Mouse (Mus musculus) left cerebral cortex, adult 11 months (tissue): ENCODE results near the gene Ropn1l.

Experiments
- DNase-seq: peaks from one replicate; pipeline ENCODE4 v3.0.0; 2022; ENCODE audit warnings: low spot score

The Ropn1l gene

DNA sequence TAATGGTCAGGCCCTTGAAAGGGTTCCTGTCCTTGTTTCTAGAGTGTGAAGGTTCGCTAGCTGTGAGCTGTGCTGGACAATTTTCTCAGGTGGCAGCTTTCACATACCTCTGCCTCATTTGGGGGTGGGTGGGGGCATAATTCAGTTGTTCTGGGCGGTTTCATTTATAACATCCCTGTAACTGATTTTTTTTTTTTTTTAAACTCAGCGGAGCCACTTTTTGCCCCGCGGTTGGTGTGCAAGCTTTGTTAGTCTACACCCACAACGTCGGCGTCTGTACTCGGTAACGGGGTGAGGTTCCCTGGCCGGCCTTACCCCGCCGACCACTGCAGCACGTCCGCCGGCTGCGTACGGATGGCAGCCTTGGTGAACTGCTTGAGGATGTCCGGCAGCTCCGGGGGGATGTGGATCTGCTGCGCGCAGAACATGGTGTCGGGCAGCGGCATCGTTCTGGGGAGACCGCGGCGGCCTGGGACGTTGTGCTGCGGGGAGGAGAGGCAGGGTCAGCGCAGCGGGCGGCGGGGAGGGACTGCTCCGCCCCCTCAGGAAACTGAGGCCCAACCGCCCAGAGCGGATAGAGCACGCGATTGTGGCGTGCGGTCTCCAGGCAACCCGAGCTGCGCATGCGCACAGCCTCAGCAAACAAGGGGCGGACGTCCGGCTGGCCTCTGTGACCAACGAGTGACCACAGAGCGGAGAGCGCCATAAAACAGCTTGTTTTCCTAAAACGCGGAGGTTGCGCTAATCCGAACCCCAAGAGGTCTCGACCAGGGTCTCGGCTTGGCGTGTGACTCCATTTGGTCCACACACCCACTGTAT lies at the start of gene Ropn1l:
Gene Ropn1l (minus strand): TSS at position 640 of the 819 bp plus-strand sequence.
- peak; percentile 85 for DNase-seq

DNA sequence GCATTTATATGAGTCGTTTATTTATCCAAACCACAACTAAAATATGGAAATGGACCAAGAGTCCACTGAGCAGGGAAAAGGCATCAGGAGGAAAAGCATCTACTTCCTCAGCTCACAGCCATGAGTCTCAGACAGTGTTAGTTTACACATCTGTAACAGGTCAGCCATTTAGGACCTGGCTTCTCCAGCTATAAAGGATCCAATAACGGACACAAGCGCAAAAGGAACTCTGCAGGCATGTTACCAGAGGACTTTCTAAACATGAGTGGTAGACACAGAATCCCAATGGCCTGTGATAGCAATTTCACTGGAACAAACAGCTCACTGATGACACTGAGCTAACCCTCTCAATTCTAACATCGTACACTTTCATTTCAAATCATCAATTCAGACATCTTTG lies 49.5 kb upstream of the Ropn1l start:
- DNase-seq: no peak

DNA sequence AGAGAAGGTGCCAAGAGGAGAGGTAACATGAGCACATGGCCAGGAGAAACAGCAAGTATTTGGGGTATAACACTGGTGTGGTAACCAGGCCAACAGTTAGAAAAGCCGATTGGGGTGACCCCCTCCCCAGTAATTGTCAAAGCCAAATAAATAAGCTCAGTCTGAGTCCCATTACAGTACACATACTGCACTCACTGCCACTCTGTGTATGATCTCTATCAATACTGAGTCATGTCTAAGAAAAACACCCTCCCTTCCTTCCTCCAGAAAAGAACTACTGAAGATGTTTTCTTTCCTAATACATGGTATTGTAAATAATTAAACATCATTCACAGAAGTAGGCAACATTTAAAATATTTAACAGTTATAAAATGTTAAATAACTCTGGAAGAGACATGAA lies 48.8 kb upstream of the Ropn1l start:
- DNase-seq: no peak

DNA sequence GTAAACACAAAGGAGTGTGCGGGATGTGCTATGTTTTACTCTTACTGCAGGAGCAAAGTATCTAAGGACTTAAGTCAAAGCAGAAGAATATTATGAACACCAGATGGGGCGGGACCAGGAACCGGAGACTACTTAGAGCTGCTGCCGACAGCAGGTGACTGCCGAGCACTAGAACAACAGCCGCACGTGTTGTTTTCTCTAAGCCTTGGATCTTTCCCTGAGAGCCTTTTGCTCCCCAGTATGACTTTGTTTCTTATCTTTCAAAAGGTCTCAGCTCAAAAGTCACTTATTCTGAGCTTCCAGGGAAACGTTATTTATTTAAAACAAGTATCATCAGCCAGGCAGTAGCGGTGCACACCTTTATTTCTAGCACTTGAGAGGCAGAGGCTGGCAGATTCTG lies 41.3 kb upstream of the Ropn1l start:
- no peak for DNase-seq

DNA sequence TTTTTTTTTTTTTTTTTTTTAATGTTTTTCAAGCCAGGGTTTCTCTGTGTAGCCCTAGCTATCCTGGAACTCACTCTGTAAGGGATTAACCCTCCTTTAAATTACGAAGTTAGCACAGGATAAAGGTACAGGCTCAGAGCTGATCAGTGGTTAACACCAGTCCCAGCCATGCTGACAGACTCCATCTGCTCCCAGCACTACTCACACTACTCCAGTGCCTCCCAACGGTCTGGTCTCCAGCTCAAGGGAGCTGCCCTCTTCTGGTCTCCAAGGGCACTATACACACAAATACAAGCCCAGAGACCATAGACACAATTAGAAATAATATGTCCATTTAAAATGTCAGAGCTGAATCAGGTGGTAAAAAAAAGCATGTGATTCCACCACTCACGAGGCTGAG lies 40.8 kb upstream of the Ropn1l start:
- no peak for DNase-seq

DNA sequence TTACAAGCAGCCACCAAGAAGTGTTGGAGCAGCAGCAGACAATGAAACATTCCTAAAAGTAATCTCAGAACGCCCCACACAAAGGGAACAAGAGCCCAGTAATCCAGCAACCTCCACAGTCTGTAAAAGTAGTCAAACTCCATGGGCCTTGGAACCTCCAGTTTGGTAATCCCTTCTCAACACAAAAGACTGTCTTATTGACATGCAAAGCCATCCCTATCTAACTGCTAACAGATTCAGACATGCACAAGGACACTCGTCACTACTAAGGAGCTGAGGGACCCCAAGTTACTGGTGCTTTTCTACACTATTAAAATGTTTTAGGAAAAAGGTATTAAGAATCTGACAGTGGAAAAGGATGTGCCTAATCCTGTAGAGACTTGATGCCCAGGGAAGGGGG lies 33.9 kb upstream of the Ropn1l start:
- no peak for DNase-seq

DNA sequence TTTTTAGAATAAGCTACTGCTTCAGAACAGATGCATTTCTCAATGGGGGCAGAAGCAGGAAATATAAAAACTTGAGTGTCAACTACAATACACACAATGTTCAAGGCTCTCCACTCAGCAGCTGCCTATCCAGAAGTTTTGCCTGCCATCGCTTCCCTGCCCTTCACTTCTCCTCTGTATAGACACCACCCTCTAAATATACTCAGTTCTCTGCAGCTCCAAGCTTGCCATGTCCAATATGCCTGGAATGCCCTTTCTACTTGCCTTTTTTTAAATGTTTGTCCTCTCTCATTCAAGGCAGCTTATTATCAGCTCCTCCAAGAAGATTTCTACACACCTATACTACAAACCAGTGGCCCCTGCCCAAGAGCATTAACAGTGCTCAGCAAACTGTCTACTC lies 23.1 kb upstream of the Ropn1l start:
- no peak for DNase-seq

DNA sequence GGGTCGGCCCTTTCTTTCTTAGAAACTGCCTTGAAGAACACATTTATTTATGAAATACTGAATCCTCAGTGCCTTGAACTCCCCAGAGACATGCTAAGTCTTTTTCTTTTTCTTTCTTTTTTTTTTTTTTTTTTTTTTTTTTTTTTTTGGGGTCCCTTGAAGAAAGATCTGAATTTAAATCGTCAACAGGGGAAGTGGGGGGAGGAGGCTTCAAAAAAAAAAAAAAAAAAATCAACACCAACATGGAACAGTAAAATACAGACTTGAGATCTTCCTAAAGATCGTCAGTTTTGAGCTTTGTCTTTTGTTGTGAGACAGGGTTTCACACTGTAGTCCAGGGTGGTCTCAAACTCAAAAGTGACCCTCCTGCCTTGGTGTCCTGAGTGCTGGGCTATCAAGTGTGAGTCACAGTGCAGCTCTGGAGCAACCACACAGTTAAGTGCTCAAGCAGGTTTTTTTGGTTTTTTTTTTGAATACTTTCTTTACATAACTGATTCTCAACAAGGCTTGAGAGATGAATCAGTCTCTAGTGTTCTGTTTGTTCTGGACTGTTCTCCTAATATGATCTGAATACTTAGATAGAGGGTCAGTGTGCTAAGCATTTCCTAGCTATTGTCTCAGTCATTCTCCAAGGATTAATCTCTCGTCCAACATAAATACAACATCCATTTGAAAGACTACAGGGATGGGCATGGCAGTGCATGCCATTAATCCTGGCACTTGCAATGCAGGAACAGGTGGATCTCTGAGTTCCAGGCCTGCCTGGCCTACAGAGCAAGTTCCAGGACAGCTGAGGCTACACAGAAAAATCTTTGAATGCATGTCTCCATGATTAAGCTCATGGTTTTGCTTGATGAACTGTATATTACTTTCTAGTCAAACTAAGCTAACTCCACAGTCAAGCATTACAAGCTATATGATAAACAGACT lies 19.4 kb upstream of the Ropn1l start:
- DNase-seq: no peak

DNA sequence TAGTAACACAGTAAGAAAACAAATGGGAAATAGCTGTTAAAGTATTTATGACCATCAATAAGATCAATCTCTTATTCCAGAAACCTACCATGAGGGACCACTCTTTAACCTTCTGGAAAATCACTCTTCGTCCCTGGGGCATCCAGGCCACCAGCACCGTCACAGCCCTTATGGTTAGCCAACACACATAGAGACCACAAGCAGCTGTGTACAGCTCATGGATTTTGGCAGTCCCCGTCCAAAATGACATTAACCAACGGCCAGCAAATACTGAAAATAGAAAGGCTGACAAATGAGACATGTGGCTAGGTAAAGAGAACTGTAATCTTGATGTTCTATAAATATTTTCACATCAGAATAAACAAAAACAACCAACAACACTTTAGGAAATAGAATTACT lies 18.0 kb upstream of the Ropn1l start:
- no peak for DNase-seq

DNA sequence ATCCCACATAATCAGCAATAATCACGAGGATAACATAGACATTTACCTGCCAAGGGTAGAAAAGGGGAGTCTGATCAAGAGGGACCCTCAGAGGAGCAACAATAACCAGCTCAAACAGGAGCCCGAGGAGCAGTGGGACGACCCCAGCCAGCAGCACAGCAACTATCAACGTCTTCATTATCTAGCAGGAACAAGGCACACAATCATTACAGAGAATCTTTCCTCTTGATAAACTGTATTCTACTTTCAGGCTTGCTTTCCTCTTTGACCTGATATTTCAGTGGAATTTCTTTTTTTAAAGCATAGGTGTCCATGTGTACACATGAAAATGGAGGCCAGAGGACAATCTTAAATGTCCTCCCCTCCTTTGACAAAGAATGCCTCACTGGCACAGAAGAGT lies 16.0 kb upstream of the Ropn1l start:
- no peak for DNase-seq

DNA sequence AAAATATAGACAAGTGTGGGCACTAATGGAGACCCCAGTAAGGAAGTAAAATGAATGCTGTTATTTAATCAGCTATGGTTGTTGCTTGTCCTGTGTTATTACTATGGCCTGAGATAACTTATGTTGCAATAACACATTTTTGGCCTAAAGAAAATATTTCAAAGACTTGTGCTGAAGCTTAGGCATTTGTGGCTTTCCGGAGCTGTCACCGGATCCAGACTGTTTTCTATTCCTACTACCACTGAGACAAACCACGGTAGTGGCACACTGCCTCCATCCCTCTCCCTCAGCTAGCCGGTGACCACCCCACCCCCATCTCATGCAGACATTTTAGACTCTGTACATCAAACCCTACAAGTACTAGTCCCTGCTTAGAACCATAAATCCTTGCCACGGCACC lies 15.3 kb upstream of the Ropn1l start:
- no peak for DNase-seq

DNA sequence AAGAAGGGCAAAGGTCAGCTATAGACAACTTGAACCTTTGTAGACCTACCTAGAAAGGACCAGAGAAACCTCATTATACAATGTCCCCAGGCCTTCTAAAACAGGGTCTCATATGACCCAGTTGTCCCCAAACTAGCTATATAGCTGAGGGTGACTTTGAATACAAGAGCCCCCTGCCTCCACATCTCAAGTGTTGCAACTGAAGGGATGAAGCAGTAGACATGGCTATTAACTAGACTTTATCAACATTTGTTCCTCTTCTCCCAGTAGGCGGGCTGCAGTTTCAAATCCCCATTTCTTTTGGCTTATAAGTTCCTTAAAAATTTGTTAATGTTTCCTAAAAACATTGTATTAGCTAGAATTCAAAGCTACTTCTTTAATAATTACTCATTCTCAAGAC lies 13.2 kb upstream of the Ropn1l start:
- no peak for DNase-seq

DNA sequence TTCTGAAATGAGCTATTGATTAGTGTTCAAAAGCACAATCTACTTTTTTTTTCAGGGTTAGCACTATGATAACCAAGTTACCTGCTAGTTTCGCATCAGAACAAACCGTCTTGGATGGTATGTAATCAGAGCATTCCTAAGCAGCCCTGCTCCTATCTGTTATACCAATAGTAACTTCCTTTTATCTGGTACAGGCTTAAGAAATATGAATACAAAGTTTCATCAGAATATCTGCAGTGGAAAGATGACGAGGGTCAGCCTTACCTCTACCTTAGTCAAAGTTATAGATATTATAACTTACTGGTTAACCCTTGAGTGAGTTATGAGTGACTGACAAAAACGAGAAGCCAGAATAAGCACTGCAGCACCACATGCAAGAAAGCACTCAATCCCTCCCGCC lies 12.8 kb upstream of the Ropn1l start:
- no peak for DNase-seq

DNA sequence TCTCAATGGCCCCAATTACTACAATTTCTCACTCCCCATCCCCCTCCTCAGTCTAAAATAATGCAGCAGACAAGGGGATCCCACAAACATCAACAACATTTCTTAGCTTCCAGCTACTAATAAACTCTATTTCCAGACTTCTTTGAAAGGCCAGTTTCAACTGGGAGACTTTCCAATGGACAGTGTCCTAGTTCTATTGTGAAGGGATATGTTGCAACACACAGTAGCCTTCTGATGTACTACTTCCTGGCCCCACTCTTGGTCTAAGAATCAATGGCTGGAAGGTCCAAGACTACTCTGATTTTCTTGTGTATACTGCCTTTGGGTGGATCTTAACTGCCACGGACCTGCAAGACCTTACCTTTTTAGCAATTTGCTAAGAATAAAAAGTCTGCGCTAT lies 12.3 kb upstream of the Ropn1l start:
- DNase-seq: no peak

DNA sequence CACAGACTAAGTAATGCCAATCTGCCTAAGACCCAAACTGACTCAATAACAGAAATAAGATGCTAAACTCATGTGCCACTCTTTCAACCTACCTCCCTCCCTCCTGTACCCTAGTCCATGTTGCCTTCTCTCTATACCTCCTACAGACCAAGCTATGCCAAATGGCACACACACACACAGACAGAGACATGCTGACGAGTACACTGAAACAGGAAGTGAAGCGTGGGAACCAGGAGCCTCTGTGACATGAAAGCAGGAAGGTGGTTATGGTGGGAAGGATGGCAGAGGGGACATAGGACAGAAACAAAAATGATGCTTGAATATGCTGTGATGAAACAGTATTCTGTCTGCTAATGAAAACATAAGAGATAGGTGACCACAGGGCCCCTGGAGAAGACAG lies 7.0 kb upstream of the Ropn1l start:
- DNase-seq: no peak

DNA sequence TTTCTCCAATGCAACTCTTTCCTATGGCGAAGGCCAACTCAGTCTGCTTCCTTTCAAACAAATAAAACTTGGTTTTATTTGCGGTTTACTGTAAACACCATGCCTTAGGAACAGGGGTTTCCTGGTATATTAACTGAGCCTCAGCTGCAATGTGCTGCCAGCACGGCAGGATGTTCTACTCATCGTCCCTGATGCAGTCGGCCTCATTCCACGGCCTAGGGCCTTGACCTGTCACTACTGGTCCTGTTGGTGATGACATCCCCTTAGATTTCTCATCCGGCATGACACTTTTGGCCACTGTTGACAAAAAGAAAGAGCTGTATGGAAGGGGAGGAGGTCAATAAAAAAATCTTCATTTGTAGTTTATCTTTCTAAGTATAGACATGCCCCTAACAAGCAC lies 4.5 kb upstream of the Ropn1l start:
- no peak for DNase-seq

DNA sequence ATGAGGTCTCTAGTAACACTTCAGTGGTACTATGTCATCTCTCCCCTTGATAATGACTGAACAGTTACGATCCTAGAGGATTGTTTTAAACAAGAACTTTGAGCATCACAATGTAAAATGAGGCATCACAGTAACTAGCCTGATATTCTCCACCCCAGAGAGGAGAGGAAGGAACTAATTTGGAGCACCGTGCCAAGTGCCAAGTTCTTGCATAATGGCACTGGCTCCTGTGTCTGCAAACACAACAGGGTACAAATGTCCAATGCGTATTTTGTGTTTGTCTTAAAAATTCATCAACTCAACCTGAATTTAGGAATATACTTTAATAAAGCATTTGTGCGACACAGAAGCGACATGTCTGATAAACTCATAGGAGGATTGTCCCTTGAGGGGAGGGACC lies 2.8 kb upstream of the Ropn1l start:
- DNase-seq: no peak

DNA sequence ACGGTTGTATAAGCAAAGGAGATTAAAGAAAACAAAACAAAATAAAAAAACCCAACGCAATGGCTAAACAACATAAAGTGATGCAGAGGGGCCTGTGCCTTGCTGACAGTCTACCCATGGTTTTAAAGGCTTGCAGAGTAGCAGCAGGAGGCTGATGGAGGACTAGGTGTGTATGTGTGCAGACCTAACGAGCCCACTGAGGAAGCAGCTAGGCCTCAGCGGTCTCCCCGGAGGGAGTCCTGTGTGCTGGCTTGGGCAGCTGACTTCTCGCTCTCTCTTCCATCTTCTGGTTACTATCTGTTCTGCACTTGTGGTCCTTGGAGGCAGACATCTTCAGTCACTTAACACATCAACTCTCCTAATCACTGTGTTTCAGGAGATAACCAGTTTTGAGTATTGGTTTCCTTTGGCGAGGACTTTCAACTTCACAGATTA lies 1.3 kb upstream of the Ropn1l start:
- no peak for DNase-seq

DNA sequence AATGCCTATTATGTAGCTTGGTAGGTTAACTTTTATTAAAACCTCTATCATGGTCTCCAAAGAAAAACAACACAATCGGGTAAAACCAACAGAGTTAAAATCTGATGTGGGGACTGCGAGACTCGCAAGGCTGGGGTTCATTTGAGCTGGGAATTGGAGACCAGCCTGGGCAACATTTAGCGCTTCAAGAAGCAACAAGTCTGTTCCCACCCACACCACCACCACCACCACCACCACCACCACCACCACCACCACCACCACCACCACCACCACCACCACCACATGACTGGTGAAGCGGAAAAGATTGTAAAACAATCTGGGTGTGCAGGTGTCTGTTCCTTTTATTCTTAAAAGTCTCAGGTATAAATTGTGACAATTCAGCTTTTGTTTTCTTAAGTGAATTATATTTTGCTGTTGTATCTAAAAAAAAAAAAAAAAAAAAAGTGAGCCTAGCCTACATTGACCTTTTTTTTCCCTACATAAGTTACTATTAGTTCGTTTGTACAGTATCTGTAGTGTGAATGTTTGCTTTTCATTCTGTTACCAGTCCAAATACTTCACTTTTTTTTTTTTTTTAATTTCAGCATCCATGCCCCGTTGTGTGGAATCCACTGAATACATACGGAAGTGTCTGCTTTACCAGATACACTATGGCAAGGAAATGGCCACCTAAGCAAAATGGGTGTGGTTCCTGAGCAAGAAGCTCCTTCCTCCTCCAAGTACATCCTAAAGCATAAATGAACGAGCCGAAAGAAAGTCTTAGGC lies 741 bp upstream of the Ropn1l start:
- DNase-seq: no peak

DNA sequence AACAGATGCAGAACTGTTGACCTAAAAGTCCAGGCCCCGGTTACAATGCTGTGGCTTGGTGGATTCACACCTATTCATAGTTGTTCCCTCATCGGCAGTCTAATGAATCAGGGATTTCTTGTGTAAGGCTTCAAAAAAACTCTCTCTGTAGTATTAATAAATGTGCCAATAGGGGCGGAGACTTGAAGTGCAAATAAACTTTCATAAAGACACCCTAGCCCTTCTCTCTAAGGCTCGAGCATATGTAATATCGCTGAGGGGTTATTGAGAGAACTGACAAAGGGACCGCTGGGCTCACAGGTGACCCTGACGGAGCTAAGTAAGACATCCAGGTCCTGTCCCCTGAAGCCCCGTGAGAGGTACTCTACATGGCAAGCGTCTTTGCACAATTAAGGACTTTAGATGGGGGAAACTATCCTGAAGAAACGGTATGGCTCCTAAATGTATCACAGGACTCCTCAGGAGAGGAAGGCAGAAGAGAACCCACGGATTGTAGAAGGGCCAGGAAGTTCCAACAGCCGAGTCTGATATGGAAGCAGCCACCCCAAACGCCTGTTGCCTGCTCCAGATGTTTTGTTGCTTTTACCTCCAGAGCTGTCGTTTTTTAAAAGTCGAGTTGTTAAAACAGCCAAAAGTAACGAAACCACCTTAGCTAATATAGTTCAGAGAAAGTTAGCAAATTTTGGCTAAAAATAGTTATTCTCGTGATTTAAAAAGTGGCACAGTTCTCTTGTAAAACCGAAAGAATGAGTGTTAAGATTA lies 1.0 kb downstream of the Ropn1l start:
- no peak for DNase-seq

DNA sequence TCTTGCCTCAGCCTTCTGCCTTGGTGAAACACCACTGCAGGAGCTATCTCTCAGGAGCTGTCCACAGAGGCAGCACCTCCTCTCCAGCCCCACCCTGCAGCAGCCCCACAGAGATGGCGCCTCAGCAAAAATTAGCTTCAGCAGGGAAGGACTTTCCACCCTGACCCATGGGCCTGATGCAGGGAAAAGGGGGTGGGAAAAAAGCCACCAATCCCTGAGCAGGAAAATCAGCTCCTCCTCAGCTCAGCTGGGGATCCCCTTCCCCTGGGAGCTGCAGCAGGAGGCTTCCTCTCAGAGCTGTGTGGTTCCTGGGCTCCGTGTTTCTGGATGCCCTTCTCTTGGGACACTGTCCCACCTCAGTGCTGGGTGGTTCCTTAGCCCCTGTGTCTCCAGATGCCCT lies 3.8 kb downstream of the Ropn1l start:
- DNase-seq: no peak

DNA sequence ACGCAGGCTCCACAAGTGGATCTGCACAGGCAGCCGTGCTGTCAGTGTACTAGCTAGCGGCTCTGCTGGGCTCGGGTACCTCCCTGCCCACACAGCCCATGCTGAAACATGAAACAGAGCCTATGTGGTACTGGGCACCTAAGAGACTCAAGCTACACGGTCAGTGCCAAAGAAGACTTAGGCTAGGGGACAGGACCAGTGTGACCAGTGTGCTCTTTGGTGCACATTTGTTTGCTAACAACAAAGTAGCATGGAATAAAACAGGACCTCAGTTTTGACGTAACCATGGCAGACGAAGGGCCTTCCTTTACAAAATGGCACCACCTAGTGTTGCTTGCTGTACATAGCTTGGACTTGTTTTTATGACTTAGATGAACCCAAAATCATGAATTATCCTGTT lies 6.4 kb downstream of the Ropn1l start:
- peak; percentile 60 for DNase-seq
